Mouse (Mus musculus) heart, postnatal 14 days (tissue): ENCODE data around the gene Rac2. TPM values are rescaled to one million over a fixed set of nuclear protein-coding genes. Genes with fewer than 3 reads are reported as not detected.

Experiments
- DNase-seq, 2 experiments: peaks; one replicate each; pipeline ENCODE4 v3.0.0; 2021 to 2022
- intact Hi-C: fragments of 180-260 bp; cut with DNase I; formaldehyde crosslinking; loops from one replicate; pipeline ENCODE4 v1.15.1; 2025
- total RNA-seq, 2 experiments: library from RNA; stranded (reverse); gene quantifications; 2 replicates each; pipeline ENCODE4 v1.2.3; 2021

Gene Rac2
- total RNA-seq, 2 experiments from 2014 or later: 3.9 to 18.7 TPM

GRCm38 (mm10) chr15:78589936-78590335 is 17.4 kb upstream of the Rac2 start:
- no peak for DNase-seq
- intact Hi-C loops: no loop called here

DNA sequence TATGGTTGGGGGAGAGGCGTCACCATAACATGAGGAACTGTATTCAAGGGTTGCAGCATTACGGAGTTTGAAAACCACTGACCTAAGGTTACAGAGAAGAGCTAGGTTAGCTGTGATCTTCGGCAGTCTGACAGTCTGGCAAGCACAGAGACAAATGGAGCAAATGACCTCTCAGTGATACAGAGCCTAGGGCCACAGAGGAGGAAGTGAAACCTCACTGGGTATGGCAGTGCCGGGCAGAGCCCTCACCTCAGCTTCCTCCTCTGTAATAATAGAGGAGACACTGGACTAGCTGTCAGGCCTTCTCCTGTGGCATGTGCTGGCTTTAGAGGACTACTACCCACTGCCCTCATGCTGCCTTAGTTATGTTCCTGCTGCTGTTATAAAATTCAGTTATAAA is 16.3 kb upstream of the Rac2 start:
- peak in 1 of 2 experiments; percentile 17 for DNase-seq
- intact Hi-C loops: no loop called here

DNA sequence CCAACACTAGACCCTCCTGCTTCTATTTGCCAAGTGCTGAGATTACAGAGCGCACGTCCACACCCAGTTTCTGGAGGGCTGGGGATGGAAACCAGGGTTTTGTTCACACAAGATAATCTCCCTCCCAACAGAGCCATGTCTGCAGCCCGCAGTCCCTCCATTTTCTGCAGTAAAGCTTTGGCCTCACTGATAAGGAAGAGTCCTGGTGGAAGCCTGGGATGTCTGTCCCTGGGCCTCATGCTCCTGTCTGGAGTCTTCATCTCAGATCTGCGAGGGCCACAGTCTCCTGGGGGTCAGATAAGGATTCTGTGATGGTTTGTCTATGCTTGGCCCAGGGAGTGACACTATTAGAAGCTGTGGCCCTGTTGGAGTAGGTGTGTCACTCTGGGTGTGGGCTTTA is 15.5 kb upstream of the Rac2 start:
- intact Hi-C loops: no loop called here
- no peak for DNase-seq

DNA sequence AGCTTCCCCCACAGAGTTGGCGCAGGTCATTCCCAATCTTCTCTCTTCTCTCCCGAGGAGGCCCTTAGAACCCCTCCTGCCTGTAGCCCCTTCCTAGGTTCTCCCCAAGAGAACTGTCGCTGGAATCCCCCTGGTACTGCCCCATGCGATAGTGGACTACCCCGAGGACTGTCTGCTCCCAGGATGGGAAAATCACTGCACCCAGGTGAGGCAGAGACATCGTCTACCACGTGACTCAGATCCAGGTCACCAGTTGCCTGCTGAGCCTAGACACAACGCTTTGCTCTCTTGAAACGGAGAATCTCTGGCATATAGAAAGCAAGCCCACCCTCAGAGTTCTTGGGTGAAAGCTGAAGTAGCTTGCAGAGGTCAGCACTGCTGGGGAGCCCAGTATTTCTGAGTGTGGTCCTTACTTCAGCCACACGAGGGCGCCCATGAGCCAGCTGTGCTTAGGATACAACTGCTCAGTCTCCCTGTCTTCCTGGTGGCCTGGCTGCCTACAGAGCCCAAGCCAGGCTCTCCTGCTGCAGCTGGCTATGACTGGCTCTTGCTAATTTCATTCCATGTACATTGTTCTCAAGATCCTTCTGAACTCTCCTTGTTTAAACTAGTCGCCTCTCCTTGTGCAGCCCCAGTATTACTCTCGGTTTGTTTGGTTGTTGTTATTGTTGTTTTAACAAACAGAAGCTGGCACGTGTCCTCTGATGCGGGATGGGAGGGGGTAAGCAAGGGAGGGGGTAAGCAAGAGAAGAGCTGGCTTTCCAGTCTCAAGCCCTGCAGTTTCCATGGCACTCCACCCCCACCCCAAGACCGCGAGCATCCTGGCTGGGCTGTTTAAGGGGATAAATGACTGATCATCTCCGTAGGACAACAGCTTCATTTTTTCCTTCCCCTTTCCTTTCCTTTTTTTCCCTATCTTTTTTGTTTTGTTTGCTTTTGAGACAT is 14.7 kb upstream of the Rac2 start:
- peak; percentile 87 to 93 for DNase-seq
- intact Hi-C loops: loop anchor here (1.0 kb wide), 1 partner anchor 157 kb away; no protein-coding TSS in a partner anchor

- no peak for DNase-seq
- intact Hi-C loops: no loop called here
Observed at GRCm38 (mm10) chr15:78585404-78585803, 12.8 kb upstream of the Rac2 start.

- DNase-seq: no peak
- intact Hi-C loops: loop anchor here (5.0 kb wide), 1 partner anchor 51 kb away; the partner anchor contains the start of gene C1qtnf6
Observed at GRCm38 (mm10) chr15:78583352-78583751, 10.8 kb upstream of the Rac2 start.

DNA sequence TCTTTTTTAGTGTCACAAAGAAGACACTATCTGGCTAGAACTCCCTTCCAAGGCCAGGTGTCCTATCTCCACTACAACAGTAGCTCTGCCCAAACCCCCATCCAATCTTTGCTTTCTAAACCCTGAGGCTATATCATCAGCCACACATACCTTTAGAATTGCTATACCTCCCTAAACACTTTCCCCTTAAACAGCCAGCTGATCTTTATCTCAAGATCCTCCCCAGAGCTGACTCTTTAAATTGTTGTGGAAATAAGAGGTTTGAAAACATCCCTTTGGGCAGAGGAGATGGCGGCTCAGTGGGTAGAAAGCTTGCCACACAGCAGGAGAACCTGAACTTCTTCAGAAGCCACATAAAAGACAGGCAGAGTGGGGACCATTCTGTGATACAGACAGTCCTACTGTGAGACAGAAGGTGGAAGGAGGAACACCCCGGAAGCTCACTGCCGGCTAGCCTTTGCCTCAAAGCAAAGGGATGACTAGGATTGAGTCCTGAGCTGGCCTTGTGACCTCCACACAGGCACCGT is 3.8 kb upstream of the Rac2 start:
- intact Hi-C loops: no loop called here
- no peak for DNase-seq

- intact Hi-C loops: no loop called here
- no peak for DNase-seq
Observed at GRCm38 (mm10) chr15:78572270-78572600, 348 bp downstream of the Rac2 start.

DNA sequence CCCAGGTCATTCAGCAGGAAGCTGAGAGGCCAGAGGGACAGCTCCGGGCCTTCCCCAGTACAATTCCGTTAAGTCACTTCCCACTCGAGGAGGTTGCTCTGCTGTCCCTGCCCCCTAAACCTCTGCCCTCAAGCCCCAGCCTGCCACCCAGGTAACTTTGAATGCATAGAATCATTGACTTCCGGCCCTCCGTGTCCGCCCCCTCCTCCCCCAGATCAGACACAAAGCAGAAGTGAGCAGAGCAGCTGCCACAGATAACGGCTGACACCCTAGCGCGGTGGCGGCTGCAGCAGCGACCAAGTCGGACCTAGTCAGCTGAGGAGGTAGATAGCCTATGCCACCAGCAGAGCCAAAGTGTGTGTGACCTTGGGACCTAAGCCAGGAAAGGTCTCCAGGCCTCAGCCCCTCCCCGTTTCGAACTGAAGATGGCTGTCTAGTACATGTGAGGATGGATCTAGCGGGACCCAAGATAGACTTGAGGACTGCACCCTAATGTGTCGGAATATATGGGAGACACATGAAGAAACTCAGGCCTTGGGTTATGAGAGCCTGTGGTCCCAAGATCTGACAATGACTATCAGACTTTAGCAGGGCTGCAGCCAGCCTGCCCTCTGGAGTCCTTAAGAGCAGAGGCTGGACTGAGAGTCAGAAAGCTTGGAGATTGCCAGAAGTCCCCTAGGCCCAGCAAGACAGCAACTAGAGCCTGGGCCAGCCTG is 871 bp downstream of the Rac2 start:
- peak in 1 of 2 experiments; percentile 20 for DNase-seq
- intact Hi-C loops: no loop called here

DNA sequence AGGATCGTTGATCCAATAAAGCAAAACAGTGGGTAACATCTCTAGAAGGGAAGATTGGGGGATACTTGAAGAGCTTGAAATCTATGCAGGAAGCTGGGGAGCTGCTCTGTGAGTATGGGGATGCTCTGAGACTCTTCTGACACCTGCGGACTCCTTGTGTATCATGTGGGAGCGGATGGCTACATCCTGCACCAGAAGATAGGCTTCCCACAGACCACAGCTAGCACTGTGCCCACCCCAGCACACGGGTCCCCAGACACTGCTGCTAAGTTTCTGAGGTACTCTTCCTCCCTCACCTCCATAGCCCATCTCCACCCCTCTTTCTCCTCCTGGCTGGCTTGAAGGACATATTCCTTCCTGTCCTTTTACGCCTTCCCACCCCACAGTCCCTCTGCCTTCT is 2.4 kb downstream of the Rac2 start:
- DNase-seq: no peak
- intact Hi-C loops: no loop called here

DNA sequence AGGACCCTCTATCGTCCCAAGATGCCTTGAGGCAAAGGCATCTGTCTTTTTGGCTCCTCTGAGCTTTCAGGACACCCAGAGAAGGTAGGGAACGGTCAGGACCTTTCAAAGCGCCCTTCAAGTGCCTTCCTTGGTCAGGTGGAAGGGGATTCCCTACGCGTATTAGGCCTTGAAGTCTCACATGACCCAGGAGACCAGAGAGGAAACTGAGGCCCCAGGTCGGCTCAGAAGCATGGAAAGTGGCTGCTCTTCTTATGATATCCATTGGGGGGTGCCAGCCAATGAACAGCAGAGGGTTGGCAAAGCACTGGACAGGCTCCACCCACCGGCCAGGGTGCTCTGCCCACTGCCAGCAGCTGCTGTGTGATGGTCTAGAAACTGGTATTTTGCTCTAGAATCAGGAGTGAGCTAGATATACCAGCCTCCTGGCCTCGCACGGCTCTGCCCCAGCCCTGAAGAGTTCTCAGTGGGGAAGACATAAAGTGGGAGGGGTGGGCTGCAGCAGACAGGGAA is 4.9 kb downstream of the Rac2 start:
- intact Hi-C loops: no loop called here
- DNase-seq: no peak

DNA sequence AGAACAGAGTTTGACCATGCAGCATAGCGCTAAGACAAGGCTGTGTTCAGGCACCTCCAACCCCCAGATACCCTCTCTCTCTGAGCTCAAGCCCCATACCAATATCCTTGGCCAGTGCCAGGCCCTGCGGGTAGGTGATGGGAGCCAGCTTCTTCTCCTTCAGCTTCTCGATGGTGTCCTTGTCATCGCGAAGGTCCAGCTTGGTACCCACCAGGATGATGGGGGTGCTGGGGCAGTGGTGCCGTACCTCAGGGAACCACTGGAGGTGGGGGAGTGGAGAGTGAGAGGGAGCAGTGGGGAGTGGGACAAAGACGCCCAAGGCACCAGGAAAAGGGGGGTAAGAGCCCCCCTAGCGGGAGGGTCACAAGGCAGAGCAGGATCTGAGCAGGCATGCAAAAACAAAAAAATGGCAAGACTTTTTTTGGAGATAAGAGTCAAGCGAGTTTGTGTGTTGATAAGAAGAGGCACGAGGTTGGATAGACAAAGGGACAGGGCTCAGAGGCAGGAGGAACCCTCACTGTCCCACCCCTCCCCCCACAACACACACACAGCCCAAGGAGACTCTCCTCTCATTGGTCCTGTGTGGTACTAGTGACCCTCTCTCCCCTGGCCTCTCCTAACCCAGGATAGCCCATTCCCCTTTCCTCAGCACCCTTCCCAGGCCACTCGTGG is 7.7 kb downstream of the Rac2 start:
- no peak for DNase-seq
- intact Hi-C loops: no loop called here

- intact Hi-C loops: no loop called here
- no peak for DNase-seq
Observed at GRCm38 (mm10) chr15:78563937-78564336, 8.6 kb downstream of the Rac2 start.

- no peak for DNase-seq
- intact Hi-C loops: no loop called here
Observed at GRCm38 (mm10) chr15:78563344-78563743, 9.2 kb downstream of the Rac2 start.

DNA sequence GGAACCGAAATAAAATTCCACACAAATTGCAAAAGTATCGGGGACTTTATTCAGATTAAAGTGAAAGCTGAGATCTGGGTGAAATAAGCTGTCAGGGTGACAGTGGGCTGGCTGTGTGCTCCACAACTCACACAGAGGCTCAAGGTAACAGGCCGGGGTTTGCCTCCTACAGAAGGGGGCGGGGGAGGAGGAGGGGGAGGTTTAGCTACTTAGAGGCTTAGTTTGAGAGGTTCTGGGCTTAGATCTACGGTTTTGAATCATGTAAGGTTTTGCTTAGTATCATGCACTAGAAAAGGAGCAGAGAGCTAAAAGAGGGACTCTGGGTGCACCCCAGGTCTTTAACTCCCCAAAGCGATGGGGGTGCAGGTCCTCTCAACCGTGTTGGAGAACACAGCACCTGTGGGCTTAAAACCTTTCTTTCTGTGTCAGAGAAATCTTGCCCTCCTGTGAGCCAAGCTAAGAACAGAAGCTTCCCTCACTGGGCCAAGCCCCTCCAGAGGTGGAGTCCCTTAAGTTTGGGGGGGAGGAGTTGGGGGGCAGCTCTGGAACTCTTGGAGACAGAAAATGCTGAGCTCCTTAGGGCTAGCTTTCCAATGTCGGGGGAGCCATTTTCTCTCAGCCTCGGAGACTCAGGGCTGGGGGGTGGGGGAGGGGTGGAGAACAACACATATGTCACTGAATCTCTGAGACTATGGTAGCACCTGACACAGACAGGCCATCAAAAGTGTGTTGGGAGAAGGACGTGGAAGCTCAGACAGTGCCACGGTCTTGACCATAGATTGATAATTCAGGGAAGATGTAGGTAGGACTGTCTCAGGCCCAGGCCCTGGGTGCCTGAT is 13.2 kb downstream of the Rac2 start:
- no peak for DNase-seq
- intact Hi-C loops: no loop called here

- intact Hi-C loops: no loop called here
- no peak for DNase-seq
Observed at GRCm38 (mm10) chr15:78557693-78558535, 14.7 kb downstream of the Rac2 start.

GRCm38 (mm10) chr15:78554545-78555313 is 17.9 kb downstream of the Rac2 start:
- intact Hi-C loops: no loop called here
- DNase-seq: no peak

DNA sequence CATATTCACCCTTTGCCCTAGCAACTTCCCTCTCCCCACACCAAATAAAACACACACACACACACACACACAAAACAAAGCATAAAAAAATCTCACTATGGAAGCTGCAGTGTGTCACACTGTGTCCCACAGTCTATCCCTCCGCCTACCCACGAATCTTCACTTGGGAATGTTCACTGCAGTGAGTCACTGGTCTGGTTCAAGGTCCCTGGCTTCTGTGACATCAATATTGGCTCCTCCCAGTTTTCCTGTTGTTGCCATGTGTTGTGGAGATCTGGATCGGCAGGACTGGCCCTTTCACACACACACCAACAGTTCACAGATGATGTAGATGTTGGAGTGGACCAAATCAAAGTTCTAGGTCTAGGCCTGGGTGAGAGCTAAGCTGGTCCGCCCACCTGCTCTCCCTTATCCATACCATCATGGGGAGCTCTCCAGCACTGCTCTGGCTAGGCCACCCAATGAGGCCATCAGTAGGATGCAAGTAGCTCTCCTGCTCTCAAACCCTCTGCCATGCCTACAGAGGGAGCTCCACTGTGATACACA is 23.3 kb downstream of the Rac2 start:
- intact Hi-C loops: no loop called here
- no peak for DNase-seq
